Mouse (Mus musculus) limb, embryonic 14.5 days (tissue): Measurements from ENCODE around the gene Acp4. TPM values are rescaled to one million over a fixed set of nuclear protein-coding genes. Genes with fewer than 3 reads are reported as not detected.
A peak's percentile ranks its signal among the peaks of the same experiment; 100 is the strongest.
"Not testable (repeated sequence)": the region's sequence is repeated elsewhere in the genome, so short reads cannot be mapped to it uniquely, and the experiment has no call there.

Source experiments
- ATAC-seq: fragments of 200-750 bp; cut with Nextera tagmentation; 2 replicates; pipeline ENCODE4 v1.8.0; 2017; ENCODE audit warnings: low read depth, moderate number of reproducible peaks, moderate TSS enrichment; ENCODE audit not compliant: low FRiP score
- DNase-seq: peaks from one replicate; pipeline ENCODE4 v3.0.0-alpha.2; 2015; ENCODE audit warnings: low spot score
- H3K27ac ChIP-seq: fragments of 300-500 bp; sonication (generic); replicated peaks from 2 replicates; pipeline ENCODE4 v1.5.1; 2014; ENCODE audit warnings: low read depth, mild to moderate bottlenecking, low read length, moderate library complexity, mixed read lengths
- H3K27me3 ChIP-seq: fragments of 300-500 bp; sonication (generic); 2 replicates; pipeline ENCODE4 v1.6.1; 2014; ENCODE audit warnings: low read length, mixed read lengths; ENCODE audit not compliant: control insufficient read depth, insufficient read depth
- H3K36me3 ChIP-seq: fragments of 300-500 bp; sonication (generic); 2 replicates; pipeline ENCODE4 v1.6.1; 2014; ENCODE audit warnings: mild to moderate bottlenecking, low read length, moderate library complexity, mixed read lengths; ENCODE audit not compliant: control insufficient read depth, insufficient read depth
- H3K4me1 ChIP-seq: fragments of 300-500 bp; sonication (generic); 2 replicates; pipeline ENCODE4 v1.6.1; 2014; ENCODE audit warnings: antibody characterized with exemption, low read length, mixed read lengths; ENCODE audit not compliant: control insufficient read depth, insufficient read depth
- H3K4me2 ChIP-seq: fragments of 300-500 bp; sonication (generic); replicated peaks from 2 replicates; pipeline ENCODE4 v1.6.1; 2014; ENCODE audit warnings: low read depth, mild to moderate bottlenecking, low read length, moderate library complexity; ENCODE audit not compliant: severe bottlenecking
- H3K4me3 ChIP-seq: fragments of 300-500 bp; sonication (generic); replicated peaks from 2 replicates; pipeline ENCODE4 v1.5.1; 2014; ENCODE audit warnings: low read length
- H3K9ac ChIP-seq: fragments of 300-500 bp; sonication (generic); 2 replicates; pipeline ENCODE4 v1.6.1; 2014; ENCODE audit warnings: mild to moderate bottlenecking, low read depth, low read length, moderate library complexity; ENCODE audit not compliant: severe bottlenecking
- H3K9me3 ChIP-seq: fragments of 300-500 bp; sonication (generic); 2 replicates; pipeline ENCODE4 v1.6.1; 2016; ENCODE audit warnings: low read length; ENCODE audit not compliant: control insufficient read depth
- POLR2A ChIP-seq: fragments of 200-500 bp; IDR thresholded peaks from 2 replicates; pipeline ENCODE4 v1.8.0; 2012; ENCODE audit warnings: inconsistent platforms, mild to moderate bottlenecking, moderate library complexity, borderline replicate concordance; ENCODE audit not compliant: insufficient read depth, insufficient read length; ENCODE audit errors: extremely low read depth
- WGBS: fragments of 180-500 bp; shearing (Covaris S2); extraction: QIAGEN DNeasy Blood & Tissue Kit; methylation state at CpG from one replicate; pipeline ENCODE4 v1.1.7; 2014; 5-methylcytosine and 5-hydroxymethylcytosine counted together
- polyA plus RNA-seq, 2 experiments: library from polyadenylated mRNA; depleted of rRNA in 1 of 2; stranded (reverse) in 1 of 2; unstranded in 1 of 2; fragments of >200 nt; fragmentation: Nextera tagmentation in 1 of 2; extraction: Ambion mirVana in 1 of 2; gene quantifications; 2 replicates each; pipeline versions ENCODE4 v1.2.1 to v1.2.3; 2012 to 2014

Acp4 gene
- polyA plus RNA-seq, 2 experiments: 0.11 to 0.25 TPM

- peaks cover 38% of the 10 kb centered on the region for H3K4me1 ChIP-seq
- H3K36me3 ChIP-seq: no peaks in the 10 kb centered on the region
- peak overlapping the region; percentile 95 for H3K9ac ChIP-seq
- peak overlapping the region; percentile 78 for H3K4me3 ChIP-seq
- peak overlapping the region; percentile 77 for H3K4me2 ChIP-seq
- ATAC-seq (no peak), DNase-seq (no peak)
- no peaks in the 10 kb centered on the region for H3K27me3 ChIP-seq
- peak overlapping the region; percentile 91 for H3K27ac ChIP-seq
- 85% methylated on average over 14 of the region's 14 CpGs for WGBS
- TF ChIP-seq POLR2A: no peak
- H3K9me3 ChIP-seq: no peaks in the 10 kb centered on the region
Observed at GRCm38 (mm10) chr7:44303346-44304340, 46.5 kb upstream of the Acp4 start.

GRCm38 (mm10) chr7:44297501-44297900 is 40.3 kb upstream of the Acp4 start:
- H3K9me3 ChIP-seq, H3K4me2 ChIP-seq, H3K4me1 ChIP-seq, H3K4me3 ChIP-seq, H3K9ac ChIP-seq, ATAC-seq, H3K36me3 ChIP-seq, H3K27ac ChIP-seq, DNase-seq, H3K27me3 ChIP-seq: not testable (repeated sequence)
- 75% methylated on average over 2 of the region's 2 CpGs for WGBS

- Histone ChIP-seq H3K4me3 (no peak overlapping the region), H3K4me1 (no peaks in the 10 kb centered on the region), H3K9ac (no peak overlapping the region), H3K9me3 (no peaks in the 10 kb centered on the region), H3K36me3 (no peaks in the 10 kb centered on the region), H3K27me3 (no peaks in the 10 kb centered on the region), H3K27ac (no peak overlapping the region), H3K4me2 (no peak overlapping the region)
- ATAC-seq (no peak), DNase-seq (no peak)
- WGBS: 54% methylated on average over 4 of the region's 4 CpGs
- no peak for TF ChIP-seq POLR2A
Observed at GRCm38 (mm10) chr7:44291418-44291817, 34.2 kb upstream of the Acp4 start.

GRCm38 (mm10) chr7:44290986-44291385 is 33.8 kb upstream of the Acp4 start:
- ATAC-seq (no peak), DNase-seq (no peak)
- Histone ChIP-seq H3K27me3 (no peaks in the 10 kb centered on the region), H3K9me3 (no peaks in the 10 kb centered on the region), H3K9ac (no peak overlapping the region), H3K27ac (no peak overlapping the region), H3K36me3 (no peaks in the 10 kb centered on the region), H3K4me3 (no peak overlapping the region), H3K4me1 (no peaks in the 10 kb centered on the region), H3K4me2 (no peak overlapping the region)
- 71% methylated on average over 4 of the region's 4 CpGs for WGBS
- TF ChIP-seq POLR2A: no peak

- no peak overlapping the region for H3K4me2 ChIP-seq
- TF ChIP-seq POLR2A: no peak
- no peaks in the 10 kb centered on the region for H3K36me3 ChIP-seq
- no peaks in the 10 kb centered on the region for H3K27me3 ChIP-seq
- no peak overlapping the region for H3K27ac ChIP-seq
- 85% methylated on average over 7 of the region's 7 CpGs for WGBS
- no peak overlapping the region for H3K4me3 ChIP-seq
- ATAC-seq: no peak
- no peak overlapping the region for H3K9ac ChIP-seq
- DNase-seq: no peak
- no peaks in the 10 kb centered on the region for H3K4me1 ChIP-seq
- H3K9me3 ChIP-seq: no peaks in the 10 kb centered on the region
Observed at GRCm38 (mm10) chr7:44287760-44288159, 30.6 kb upstream of the Acp4 start.
